Mouse (Mus musculus) midbrain, embryonic 11.5 days (tissue): Measurements from ENCODE around the gene Gm21887. TPM values are rescaled to one million over a fixed set of nuclear protein-coding genes. Genes with fewer than 3 reads are reported as not detected.
"Not testable (repeated sequence)": the region's sequence is repeated elsewhere in the genome, so short reads cannot be mapped to it uniquely, and the experiment has no call there.

Experiments
- ATAC-seq: fragments of 200-750 bp; cut with Nextera tagmentation; 2 replicates; pipeline ENCODE4 v1.8.0; 2017; ENCODE audit warnings: moderate TSS enrichment, moderate library complexity; ENCODE audit not compliant: low FRiP score
- DNase-seq: peaks from one replicate; pipeline ENCODE4 v3.0.0; 2015; ENCODE audit warnings: low spot score; ENCODE audit errors: missing footprints
- H3K27ac ChIP-seq: fragments of 300-500 bp; sonication (generic); 2 replicates; pipeline ENCODE4 v1.5.1; 2014; ENCODE audit warnings: low read depth, low read length
- H3K27me3 ChIP-seq: fragments of 300-500 bp; sonication (generic); 2 replicates; pipeline ENCODE4 v1.6.1; 2014; ENCODE audit warnings: mild to moderate bottlenecking, low read length, moderate library complexity, mixed read lengths; ENCODE audit not compliant: control insufficient read depth, insufficient read depth
- H3K36me3 ChIP-seq: fragments of 300-500 bp; sonication (generic); 2 replicates; pipeline ENCODE4 v1.6.1; 2014; ENCODE audit warnings: mild to moderate bottlenecking, low read length, moderate library complexity, mixed read lengths; ENCODE audit not compliant: control insufficient read depth, insufficient read depth
- H3K4me1 ChIP-seq: fragments of 300-500 bp; sonication (generic); 2 replicates; pipeline ENCODE4 v1.6.1; 2014; ENCODE audit warnings: low read length; ENCODE audit not compliant: control insufficient read depth, insufficient read depth
- H3K4me2 ChIP-seq: fragments of 300-500 bp; sonication (generic); 2 replicates; pipeline ENCODE4 v1.6.1; 2014; ENCODE audit warnings: mild to moderate bottlenecking, moderate library complexity
- H3K4me3 ChIP-seq: fragments of 300-500 bp; sonication (generic); 2 replicates; pipeline ENCODE4 v1.5.1; 2014; ENCODE audit warnings: low read depth, low read length
- H3K9ac ChIP-seq: fragments of 300-500 bp; sonication (generic); 2 replicates; pipeline ENCODE4 v1.6.1; 2014; ENCODE audit warnings: low read length
- H3K9me3 ChIP-seq: fragments of 300-500 bp; sonication (generic); 2 replicates; pipeline ENCODE4 v1.6.1; 2016; ENCODE audit warnings: low read length; ENCODE audit not compliant: control insufficient read depth
- WGBS: fragments of 180-500 bp; shearing (Covaris S2); extraction: QIAGEN DNeasy Blood & Tissue Kit; methylation state at CpG from one replicate; pipeline ENCODE4 v1.1.7; 2014; 5-methylcytosine and 5-hydroxymethylcytosine counted together
- polyA plus RNA-seq: library from polyadenylated mRNA; unstranded; fragments of >200 nt; fragmentation: Nextera tagmentation; extraction: Ambion mirVana; gene quantifications from 2 replicates; pipeline ENCODE4 v1.2.1, GENCODE M21; 2014

The Gm21887 gene
- polyA plus RNA-seq, 1 experiment from 2014 or later: 177 TPM

DNA sequence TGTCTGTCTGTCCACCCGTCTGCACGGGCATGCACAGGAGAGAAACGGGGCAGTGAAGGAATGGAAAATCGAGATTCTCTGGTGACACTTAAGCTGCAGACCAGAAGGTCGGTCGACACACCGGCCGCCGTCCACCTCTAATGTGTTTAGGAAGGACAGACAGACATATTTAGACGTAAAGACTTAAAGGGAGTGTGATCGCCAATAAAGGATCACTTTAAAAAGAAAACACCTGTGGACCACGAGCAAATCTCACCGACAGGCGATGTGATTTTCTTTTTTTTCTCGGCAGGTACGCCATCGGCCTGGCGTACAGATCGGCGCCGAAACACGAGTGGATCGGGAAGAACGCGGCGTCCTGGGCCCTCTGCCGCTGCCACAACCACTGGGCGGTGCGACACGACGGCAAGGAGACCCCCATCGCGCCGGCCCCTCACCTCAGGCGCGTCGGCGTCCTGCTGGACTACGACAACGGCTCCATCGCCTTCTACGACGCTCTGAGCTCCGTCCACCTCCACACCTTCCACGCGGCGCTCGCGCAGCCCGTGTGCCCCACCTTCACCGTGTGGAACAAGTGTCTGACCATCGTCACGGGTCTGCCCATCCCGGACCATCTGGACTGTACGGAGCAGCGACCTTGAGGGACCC, 20.8 kb upstream of the Gm21887 start:
- not testable (repeated sequence) for H3K27ac ChIP-seq, H3K9ac ChIP-seq, H3K27me3 ChIP-seq, H3K4me1 ChIP-seq, H3K4me3 ChIP-seq, H3K4me2 ChIP-seq
- Histone ChIP-seq H3K9me3 (peaks cover 41% of the 10 kb centered on the region), H3K36me3 (peaks cover 49% of the 10 kb centered on the region)
- ATAC-seq (peak; percentile 24; the same call in 1 of the 2 replicates), DNase-seq (peak; percentile 83)
- 93% methylated on average over 56 of the region's 56 CpGs for WGBS

DNA sequence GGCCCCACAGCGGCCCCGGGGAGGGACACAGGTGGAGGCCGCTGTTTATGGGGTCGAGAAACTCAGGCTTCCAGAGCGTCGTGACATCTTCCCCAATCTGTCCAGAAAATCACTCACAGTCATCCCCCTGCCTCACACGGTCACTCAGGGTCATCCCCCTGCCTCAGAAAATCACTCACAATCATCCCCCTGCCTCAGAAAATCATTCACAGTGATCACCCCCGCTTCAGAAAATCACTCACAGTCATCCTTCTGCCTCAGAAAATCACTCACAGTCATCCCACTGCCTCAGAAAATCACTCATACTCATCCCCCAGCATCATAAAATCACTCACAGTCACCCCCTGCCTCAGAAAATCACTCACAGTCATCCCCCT, 20.3 kb upstream of the Gm21887 start:
- not testable (repeated sequence) for H3K27me3 ChIP-seq, H3K9ac ChIP-seq, H3K27ac ChIP-seq, H3K4me3 ChIP-seq, H3K4me1 ChIP-seq, H3K4me2 ChIP-seq
- H3K9me3 ChIP-seq: peaks cover 40% of the 10 kb centered on the region
- peak; percentile 92 for DNase-seq
- 89% methylated on average over 8 of the region's 8 CpGs for WGBS
- 0 out of 2 replicates have a peak, but pooled peaks have one; percentile 0 for ATAC-seq
- peaks cover 46% of the 10 kb centered on the region for H3K36me3 ChIP-seq

GRCm38 (mm10) chrX:169989691-169990631, 19.5 kb upstream of the Gm21887 start:
- not testable (repeated sequence) for H3K27me3 ChIP-seq, H3K9ac ChIP-seq, H3K4me1 ChIP-seq, ATAC-seq, H3K27ac ChIP-seq, H3K4me3 ChIP-seq, H3K4me2 ChIP-seq
- WGBS: 78% methylated on average over 56 of the region's 56 CpGs
- peak; percentile 89 for DNase-seq
- peaks cover 38% of the 10 kb centered on the region for H3K36me3 ChIP-seq
- H3K9me3 ChIP-seq: peaks cover 39% of the 10 kb centered on the region

GRCm38 (mm10) chrX:169991128-169991873, 18.2 kb upstream of the Gm21887 start:
- not testable (repeated sequence) for H3K9ac ChIP-seq, H3K4me1 ChIP-seq, H3K4me3 ChIP-seq, H3K27ac ChIP-seq, H3K4me2 ChIP-seq, DNase-seq, H3K27me3 ChIP-seq
- 12% methylated on average over 14 of the region's 28 CpGs for WGBS
- Histone ChIP-seq H3K9me3 (peaks cover 32% of the 10 kb centered on the region), H3K36me3 (peaks cover 31% of the 10 kb centered on the region)
- ATAC-seq: peak; percentile 77

- H3K9me3 ChIP-seq: peaks cover 27% of the 10 kb centered on the region
- not testable (repeated sequence) for H3K4me2 ChIP-seq, H3K27me3 ChIP-seq, DNase-seq, ATAC-seq, H3K27ac ChIP-seq, H3K4me1 ChIP-seq, H3K9ac ChIP-seq, H3K4me3 ChIP-seq
- H3K36me3 ChIP-seq: peaks cover 25% of the 10 kb centered on the region
- 14% methylated on average over 8 of the region's 15 CpGs for WGBS
Measured at GRCm38 (mm10) chrX:169992086-169992930, 17.2 kb upstream of the Gm21887 start.

DNA sequence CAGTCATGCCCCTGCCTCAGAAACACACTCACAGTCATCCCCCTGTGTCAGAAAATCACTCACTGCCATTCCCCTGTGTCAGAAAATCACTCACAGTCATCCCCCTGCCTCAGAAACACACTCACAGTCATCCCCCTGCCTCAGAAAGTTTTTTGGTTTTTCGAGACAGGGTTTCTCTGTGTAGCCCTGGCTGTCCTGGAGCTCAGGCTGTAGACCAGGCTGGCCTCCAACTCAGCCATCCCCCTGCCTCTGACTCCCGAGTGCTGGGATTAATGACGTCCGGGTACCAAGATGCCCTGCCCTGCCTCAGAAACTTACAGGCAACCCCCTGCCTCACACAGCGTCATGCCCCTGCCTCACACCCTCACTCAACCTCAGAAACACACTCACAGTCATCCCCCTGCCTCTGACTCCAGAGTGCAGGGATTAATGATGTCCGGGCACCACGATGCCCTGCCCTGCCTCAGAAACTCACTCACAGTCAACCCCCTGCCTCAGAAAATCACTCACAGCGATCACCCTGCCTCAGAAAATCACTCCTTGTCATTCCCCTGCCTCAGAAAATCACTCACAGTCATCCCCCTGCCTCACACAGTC, 16.4 kb upstream of the Gm21887 start:
- peak; percentile 71 for DNase-seq

GRCm38 (mm10) chrX:169994011-169994865, 15.2 kb upstream of the Gm21887 start:
- peak; percentile 35 for DNase-seq
- ATAC-seq, H3K4me1 ChIP-seq, H3K27me3 ChIP-seq, H3K9ac ChIP-seq, H3K4me2 ChIP-seq, H3K4me3 ChIP-seq, H3K27ac ChIP-seq: not testable (repeated sequence)
- 43% methylated on average over 1 of the region's 33 CpGs for WGBS
- H3K36me3 ChIP-seq: peaks cover 11% of the 10 kb centered on the region
- H3K9me3 ChIP-seq: peaks cover 14% of the 10 kb centered on the region

More for the DNA sequence above, 16.4 kb upstream of the Gm21887 start:
- H3K9ac ChIP-seq, H3K4me2 ChIP-seq, H3K4me1 ChIP-seq, H3K4me3 ChIP-seq, H3K27ac ChIP-seq, ATAC-seq, H3K27me3 ChIP-seq: not testable (repeated sequence)
- Histone ChIP-seq H3K9me3 (peaks cover 23% of the 10 kb centered on the region), H3K36me3 (peaks cover 20% of the 10 kb centered on the region)
- 42% methylated on average over 5 of the region's 8 CpGs for WGBS
